Mouse (Mus musculus): ENCODE data around the gene Pds5b.

Pds5b gene

DNA sequence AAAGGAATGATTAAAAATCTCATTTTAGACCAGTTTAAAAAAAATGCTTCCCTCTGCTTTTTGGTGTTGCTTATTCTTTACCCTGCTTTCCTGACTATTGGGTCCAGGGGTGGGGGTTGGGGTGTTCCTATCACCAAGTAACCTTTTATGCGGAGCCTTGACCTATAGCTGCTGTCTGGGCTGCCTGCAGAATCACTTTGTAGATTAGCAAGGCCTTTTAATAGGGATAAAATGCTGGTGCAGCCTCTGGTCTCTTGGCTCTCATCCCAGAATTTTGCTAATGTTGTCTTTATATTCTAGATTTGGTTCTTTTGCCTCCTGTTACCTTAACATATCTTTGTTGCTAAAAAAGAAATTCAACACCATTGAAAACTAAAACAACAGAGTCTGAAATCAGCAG, 181.0 kb downstream of the Pds5b start:
- peaks cover 20% of the 10 kb centered on the region for H3K4me1 ChIP-seq (replicated peaks; ENCODE audit: low read depth, low read length)
- TF ChIP-seq NANOG (IDR thresholded peaks at IDR 0.05; ENCODE audit: borderline replicate concordance, low read length) (no peak), CTCF (conservative IDR thresholded peaks at IDR 0.05; ENCODE audit: low read length) (no peak), POU5F1 (IDR thresholded peaks at IDR 0.05; ENCODE audit: borderline replicate concordance, low read length) (no peak)
- no peak overlapping the region for H3K4me3 ChIP-seq (replicated peaks; ENCODE audit: low read length)
- no peaks in the 10 kb centered on the region for H3K27me3 ChIP-seq (ENCODE audit: insufficient read depth, low read length)
- H3K36me3 ChIP-seq (ENCODE audit: insufficient read depth, low read length), result no peaks in the 10 kb centered on the region
- H3K9me3 ChIP-seq (ENCODE audit: low read length), result peaks cover 8% of the 10 kb centered on the region

DNA sequence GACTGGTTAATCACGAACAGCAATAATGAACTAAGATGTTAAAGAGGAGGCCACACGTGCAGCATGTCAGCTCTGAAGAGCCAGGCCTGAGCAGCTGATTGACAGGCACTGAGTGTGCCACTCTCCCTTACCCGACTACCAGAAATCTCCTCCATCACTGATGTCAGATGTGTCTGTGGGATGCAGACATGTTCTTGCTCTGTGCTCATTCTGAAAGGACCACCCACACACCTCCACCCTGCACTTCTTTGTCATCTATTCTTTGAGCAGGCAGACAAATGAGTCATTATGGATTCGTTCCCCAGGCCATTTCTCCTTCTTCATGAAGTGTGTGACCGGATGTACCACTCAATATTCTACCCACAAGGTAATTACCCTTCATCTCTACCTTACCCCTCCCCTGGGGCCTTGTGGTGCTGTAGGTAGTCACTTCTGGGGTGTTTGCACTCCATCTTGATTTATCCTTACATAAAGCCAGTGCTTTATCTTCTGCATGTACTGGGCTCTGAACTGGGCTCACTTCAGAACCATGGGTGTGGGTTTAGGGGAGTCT, 186.2 kb downstream of the Pds5b start:
- no peak for TF ChIP-seq POU5F1 (IDR thresholded peaks at IDR 0.05; ENCODE audit: borderline replicate concordance, low read length)
- TF ChIP-seq NANOG (IDR thresholded peaks at IDR 0.05; ENCODE audit: borderline replicate concordance, low read length), result no peak
- TF ChIP-seq CTCF (conservative IDR thresholded peaks at IDR 0.05; ENCODE audit: low read length), result no peak
- Histone ChIP-seq H3K4me1 (replicated peaks; ENCODE audit: low read depth, low read length) (peaks cover 7% of the 10 kb centered on the region; the same call in 1 of the 2 replicates), H3K9me3 (ENCODE audit: low read length) (peaks cover 14% of the 10 kb centered on the region), H3K27me3 (ENCODE audit: insufficient read depth, low read length) (no peaks in the 10 kb centered on the region), H3K4me3 (replicated peaks; ENCODE audit: low read length) (no peak overlapping the region), H3K36me3 (ENCODE audit: insufficient read depth, low read length) (no peaks in the 10 kb centered on the region)
